Mouse (Mus musculus) E14TG2a.4 (cell line): ENCODE results near the gene Slc31a1.

Experiments used
- CTCF ChIP-seq: conservative IDR thresholded peaks from 2 replicates; pipeline ENCODE4 v1.5.1; 2014; ENCODE audit warnings: low read length
- NANOG ChIP-seq: IDR thresholded peaks from 2 replicates; pipeline ENCODE4 v1.6.1; 2014; ENCODE audit warnings: borderline replicate concordance, low read length, mixed read lengths
- POU5F1 ChIP-seq: IDR thresholded peaks from 2 replicates; pipeline ENCODE4 v1.6.1; 2014; ENCODE audit warnings: low read length, borderline replicate concordance

- no peak for TF ChIP-seq CTCF
- TF ChIP-seq POU5F1 = no peak
- TF ChIP-seq NANOG = no peak
Observed at GRCm38 (mm10) chr4:62437871-62438270, 77.3 kb downstream of the Slc31a1 start.
